8 mouse cellular contexts compared by ENCODE assay signal in the genomic region with DNA sequence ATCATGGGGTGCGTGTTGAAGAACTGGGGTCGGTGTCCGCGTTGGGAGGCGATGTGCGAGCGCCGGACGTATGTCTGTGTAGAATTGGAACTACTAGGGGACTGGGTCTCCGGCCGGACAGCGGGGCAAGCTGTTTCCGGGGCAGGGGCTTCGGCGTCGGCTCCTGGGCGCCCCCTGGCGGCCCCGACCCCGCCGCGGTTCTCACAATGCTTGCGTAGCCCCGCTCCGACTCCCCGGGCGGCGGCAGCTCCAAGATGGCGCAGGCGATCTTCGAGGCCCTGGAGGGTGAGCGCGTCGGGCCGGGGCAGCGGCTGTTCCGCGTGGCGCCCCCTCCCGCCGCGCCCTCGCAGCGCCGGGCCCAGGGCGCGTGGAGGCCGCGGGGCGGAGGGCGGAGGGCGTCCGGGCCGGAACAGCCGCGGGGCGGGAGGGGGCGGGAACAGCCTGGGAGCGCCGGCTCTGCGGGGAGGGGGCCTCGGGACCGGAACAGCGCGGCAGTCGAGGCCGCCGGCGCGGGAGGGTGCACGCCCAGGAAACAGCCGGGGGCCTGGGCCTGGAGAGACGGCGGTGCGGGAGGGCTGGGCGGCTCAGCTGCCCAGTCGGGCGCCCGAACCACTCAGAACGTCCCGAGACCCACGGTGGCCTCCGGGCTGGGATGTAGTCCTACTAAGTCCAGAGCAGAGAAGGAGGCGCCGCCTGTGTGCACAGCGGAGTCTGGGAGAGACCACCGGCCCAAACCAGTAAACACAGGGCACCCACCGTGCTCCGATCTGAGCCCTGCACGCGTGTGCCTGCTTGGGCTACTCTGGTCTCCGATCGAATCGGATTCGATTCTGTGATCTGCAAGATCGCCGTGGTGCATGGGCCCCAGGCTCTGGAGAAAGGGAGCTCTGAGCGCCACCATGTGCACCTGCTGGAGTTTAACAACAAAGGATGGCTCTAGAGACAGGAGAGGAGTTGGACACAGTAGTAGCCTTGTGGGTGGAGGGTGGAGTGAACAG. TPM values are rescaled to one million over a fixed set of nuclear protein-coding genes. Genes with fewer than 3 reads are reported as not detected.
DNase-seq lines count a peak whose midpoint lies in the region; ATAC-seq and TF ChIP-seq lines count a peak whose summit lies in the region.

TSS of gene Zfp341 (plus strand) at position 180 of the 998 bp plus-strand sequence.
TSS of gene 4930519P11Rik (minus strand) at position 320 of the 998 bp plus-strand sequence.

- ATAC-seq in heart, embryonic 15.5 days (replicated peaks; ENCODE audit: insufficient number of reproducible peaks, insufficient read depth, low FRiP score, low read depth), result peak; percentile 94
- ATAC-seq in liver, embryonic 14.5 days (ENCODE audit: insufficient read depth), result peak; percentile 86
- peak; percentile 94 for ATAC-seq in stomach, embryonic 15.5 days (ENCODE audit: insufficient read depth, low FRiP score, low read depth)

- no peaks in the 10 kb centered on the region for H3K79me2 ChIP-seq in CH12.LX (replicated peaks; ENCODE audit: control insufficient read depth, extremely low read depth, insufficient read depth, poor library complexity, severe bottlenecking)

- peak within 1 kb of the TSS; percentile 84 for H3K27ac ChIP-seq in CH12.LX (ENCODE audit: insufficient read depth, low read depth)
- peak within 1 kb of the TSS; percentile 96 for H3K27ac ChIP-seq in forebrain, embryonic 10.5 days
- H3K27ac ChIP-seq in heart, embryonic 15.5 days, result peak within 1 kb of the TSS; percentile 95
- peak within 1 kb of the TSS; percentile 73 for H3K27ac ChIP-seq in liver, embryonic 14.5 days
- H3K27ac ChIP-seq in stomach, embryonic 15.5 days, result peak within 1 kb of the TSS; percentile 95

- H3K9me3 ChIP-seq in CH12.LX (replicated peaks; ENCODE audit: low read length), result no peaks in the 10 kb centered on the region
- no peaks in the 10 kb centered on the region for H3K9me3 ChIP-seq in forebrain, embryonic 10.5 days
- H3K9me3 ChIP-seq in heart, embryonic 15.5 days (replicated peaks), result no peaks in the 10 kb centered on the region
- no peaks in the 10 kb centered on the region for H3K9me3 ChIP-seq in liver, embryonic 14.5 days (ENCODE audit: control insufficient read depth, low read length)
- H3K9me3 ChIP-seq in stomach, embryonic 15.5 days, result no peaks in the 10 kb centered on the region

- H3K4me2 ChIP-seq in CH12.LX (ENCODE audit: insufficient read depth, low read depth, poor library complexity, severe bottlenecking), result peak within 1 kb of the TSS; percentile 97
- H3K4me2 ChIP-seq in heart, embryonic 15.5 days, result peak within 1 kb of the TSS; percentile 83
- H3K4me2 ChIP-seq in liver, embryonic 14.5 days (ENCODE audit: low read depth), result peak within 1 kb of the TSS; percentile 86
- H3K4me2 ChIP-seq in stomach, embryonic 15.5 days, result peak within 1 kb of the TSS; percentile 73

- H3K36me3 ChIP-seq in CH12.LX (replicated peaks in 1 of 2; ENCODE audit: control insufficient read depth in 1 of 2, insufficient read depth in 1 of 2, low read length in 1 of 2), result no peaks in the 10 kb centered on the region
- H3K36me3 ChIP-seq in forebrain, embryonic 10.5 days (replicated peaks), result peaks cover 6% of the 10 kb centered on the region
- H3K36me3 ChIP-seq in heart, embryonic 15.5 days, result no peaks in the 10 kb centered on the region
- H3K36me3 ChIP-seq in liver, embryonic 14.5 days (replicated peaks; ENCODE audit: control insufficient read depth, insufficient read depth, low read depth), result no peaks in the 10 kb centered on the region
- H3K36me3 ChIP-seq in stomach, embryonic 15.5 days, result no peaks in the 10 kb centered on the region

- peak; percentile 77 for TF ChIP-seq POLR2A in CH12.LX (IDR thresholded peaks at IDR 0.05; ENCODE audit: low read depth, low read length)

- peaks cover 6% of the 10 kb centered on the region for H3K27me3 ChIP-seq in CH12.LX (replicated peaks)
- H3K27me3 ChIP-seq in forebrain, embryonic 10.5 days (ENCODE audit: poor library complexity, severe bottlenecking), result peaks cover 5% of the 10 kb centered on the region
- no peaks in the 10 kb centered on the region for H3K27me3 ChIP-seq in heart, embryonic 15.5 days
- H3K27me3 ChIP-seq in liver, embryonic 14.5 days (ENCODE audit: control insufficient read depth, insufficient read depth, low read length), result no peaks in the 10 kb centered on the region
- H3K27me3 ChIP-seq in stomach, embryonic 15.5 days (replicated peaks), result no peaks in the 10 kb centered on the region

- peak within 1 kb of the TSS; percentile 95 for H3K9ac ChIP-seq in CH12.LX (ENCODE audit: insufficient read depth, low read depth)
- H3K9ac ChIP-seq in heart, embryonic 15.5 days, result peak within 1 kb of the TSS; percentile 70
- peak within 1 kb of the TSS; percentile 82 for H3K9ac ChIP-seq in liver, embryonic 14.5 days (replicated peaks)
- peak within 1 kb of the TSS; percentile 62; the same call in 1 of the 2 replicates for H3K9ac ChIP-seq in stomach, embryonic 15.5 days

- peaks cover 4 to 9% of the 10 kb centered on the region in 2 experiments for H3K4me1 ChIP-seq in CH12.LX (ENCODE audit: control insufficient read depth in 1 of 2, insufficient read depth in 2 of 2)
- H3K4me1 ChIP-seq in forebrain, embryonic 10.5 days, result peaks cover 34% of the 10 kb centered on the region
- H3K4me1 ChIP-seq in heart, embryonic 15.5 days (replicated peaks), result peaks cover 10% of the 10 kb centered on the region
- peaks cover 29 to 42% of the 10 kb centered on the region in 2 experiments for H3K4me1 ChIP-seq in liver, embryonic 14.5 days (replicated peaks; ENCODE audit: control insufficient read depth in 2 of 2, insufficient read depth in 2 of 2, low read length in 1 of 2)
- H3K4me1 ChIP-seq in stomach, embryonic 15.5 days, result peaks cover 5% of the 10 kb centered on the region; the same call in 1 of the 2 replicates

- peak in 1 of 2 experiments; percentile 90; a peak in 2 of 4 replicates for TF ChIP-seq CTCF in CH12.LX (conservative IDR thresholded peaks at IDR 0.05 in 1 of 2, IDR thresholded peaks at IDR 0.05 in 1 of 2; ENCODE audit: low read depth in 2 of 2, low read length in 2 of 2)
- peak; percentile 77 for TF ChIP-seq CTCF in liver, embryonic 14.5 days (IDR thresholded peaks at IDR 0.05; ENCODE audit: low read depth)

- WGBS in forebrain, embryonic 10.5 days, result 1% methylated on average over 97 of the region's 98 CpGs
- under 1% methylated on average over 91 of the region's 98 CpGs for WGBS in heart, embryonic 15.5 days
- under 1% methylated on average over 88 of the region's 98 CpGs for WGBS in liver, embryonic 14.5 days (ENCODE audit: insufficient replicate concordance)
- under 1% methylated on average over 76 of the region's 98 CpGs for WGBS in stomach, embryonic 15.5 days

- dilution Hi-C loops in CH12.LX (cut with MboI; ENCODE audit: extremely low pct_ligation_motif_present, extremely low pct_unique_long_range_greater_than_20kb, low sequenced_read_pairs), result no loop called here

- TF ChIP-seq EP300 in CH12.LX (IDR thresholded peaks at IDR 0.05; ENCODE audit: low read length), result 0 out of 2 replicates have a peak, but pooled peaks have one; percentile 5
- no peak for TF ChIP-seq EP300 in liver, embryonic 14.5 days (IDR thresholded peaks at IDR 0.05; ENCODE audit: low read depth)

- H3K4me3 ChIP-seq in CH12.LX (replicated peaks in 1 of 3; ENCODE audit: low read depth in 2 of 3, low read length in 2 of 3, poor library complexity in 1 of 3), result peak within 1 kb of the TSS; percentile 69 to 87 (median 74)
- H3K4me3 ChIP-seq in forebrain, embryonic 10.5 days, result peak within 1 kb of the TSS; percentile 60
- peak within 1 kb of the TSS; percentile 62 for H3K4me3 ChIP-seq in heart, embryonic 15.5 days
- peak within 1 kb of the TSS; percentile 71 to 93 for H3K4me3 ChIP-seq in liver, embryonic 14.5 days (ENCODE audit: insufficient read depth in 1 of 2, low read depth in 2 of 2, low read length in 2 of 2)
- peak within 1 kb of the TSS; percentile 50 for H3K4me3 ChIP-seq in stomach, embryonic 15.5 days (replicated peaks)

- DNase-seq in CH12.LX (ENCODE audit: extremely low read depth), result peak; percentile 87
- DNase-seq in c-Kit-negative CD71-positive TER-119-positive erythroid progenitor cells, embryonic 14.5 days (ENCODE audit: low read depth, low spot score), result peak; percentile 67
- peak; percentile 90 for DNase-seq in forebrain, embryonic 10.5 days (ENCODE audit: extremely low spot score, low spot score)
- peak; percentile 94 for DNase-seq in kidney, postnatal 14 days
- peak; percentile 68 to 77 (median 70) for DNase-seq in liver, embryonic 14.5 days (ENCODE audit: low read depth in 3 of 3, low spot score in 3 of 3)
- peak; percentile 94 for DNase-seq in neural tube, embryonic 10.5 days (ENCODE audit: extremely low spot score, low spot score)

- TF ChIP-seq RAD21 in CH12.LX (IDR thresholded peaks at IDR 0.05; ENCODE audit: low read depth, low read length), result peak; percentile 42

- in situ Hi-C loops in CH12.LX (cut with MboI; ENCODE audit: low pct_ligation_motif_present, low pct_unique_long_range_greater_than_20kb, low sequenced_read_pairs), result no loop called here

TF ChIP-seq in CH12.LX, 34 proteins besides CTCF, POLR2A, EP300 and RAD21 (continues in another document):
- peak; percentile 66 for TF ChIP-seq NRF1 (IDR thresholded peaks at IDR 0.05; ENCODE audit: low read depth, low read length)
- peak; percentile 64 for TF ChIP-seq TCF12 (IDR thresholded peaks at IDR 0.05; ENCODE audit: low read depth, low read length)
- peak; percentile 79 for TF ChIP-seq ELF1 (IDR thresholded peaks at IDR 0.05; ENCODE audit: low read depth, low read length)
- no peak; the same call in 1 of the 2 replicates for TF ChIP-seq BHLHE40 (IDR thresholded peaks at IDR 0.05; ENCODE audit: low read depth, low read length)

RNA-seq across cellular contexts. Expression of gene Zfp341, which starts in this region (rescaled TPM):
- total RNA-seq in CH12.LX (2012; rRNA removed) (1.6 and 1.7 TPM in 2 replicates), CH12.LX (2014; rRNA removed) (0.58 and 0.77 TPM in 2 replicates)
- polyA plus RNA-seq in CH12.LX (2012; ENCODE audit: insufficient read length, low read depth), result 4.1 and 4.4 TPM in 2 replicates
- 0.93 and 1.2 TPM in 2 replicates for polyA plus RNA-seq in forebrain, embryonic 10.5 days (2016; fragmentation: Nextera tagmentation; extraction: Ambion mirVana)
- 0.53 and 0.77 TPM in 2 replicates for polyA plus RNA-seq in heart, embryonic 15.5 days (2015; fragmentation: Nextera tagmentation; extraction: Ambion mirVana)
- polyA plus RNA-seq in liver, embryonic 14.5 days (2012; rRNA removed), result 3.6 and 3.9 TPM in 2 replicates
- polyA plus RNA-seq in liver, embryonic 14.5 days (2014; fragmentation: Nextera tagmentation; extraction: Ambion mirVana), result 1.1 and 2.2 TPM in 2 replicates
- 0.83 and 0.88 TPM in 2 replicates for polyA plus RNA-seq in stomach, embryonic 15.5 days (2015; fragmentation: Nextera tagmentation; extraction: Ambion mirVana)

RNA-seq across cellular contexts. Expression of gene 4930519P11Rik, which starts in this region (rescaled TPM):
- total RNA-seq in CH12.LX (2012; rRNA removed), result not detected in 2 replicates
- not detected in 2 replicates for total RNA-seq in CH12.LX (2014; rRNA removed)
- polyA plus RNA-seq in CH12.LX (2012; ENCODE audit: insufficient read length, low read depth), result not detected in 2 replicates
- polyA plus RNA-seq in forebrain, embryonic 10.5 days (2016; fragmentation: Nextera tagmentation; extraction: Ambion mirVana), result 0.34 and 0.53 TPM in 2 replicates
- not detected in 2 replicates for polyA plus RNA-seq in heart, embryonic 15.5 days (2015; fragmentation: Nextera tagmentation; extraction: Ambion mirVana)
- polyA plus RNA-seq in liver, embryonic 14.5 days (2012; rRNA removed), result 0.35 TPM in 1 of 2 replicates, not detected in the other
- polyA plus RNA-seq in liver, embryonic 14.5 days (2014; fragmentation: Nextera tagmentation; extraction: Ambion mirVana), result 0.32 TPM in 1 of 2 replicates, not detected in the other
- 0.30 and 0.78 TPM in 2 replicates for polyA plus RNA-seq in stomach, embryonic 15.5 days (2015; fragmentation: Nextera tagmentation; extraction: Ambion mirVana)

Comparison
In these comparisons a context has a peak if more than half of its experiments do, and no peak if none do; other contexts are left out.
1. Peak in every context shown above with its lines: DNase-seq, ATAC-seq, H3K4me3 ChIP-seq and H3K27ac ChIP-seq.
2. Peak in ATAC-seq, H3K4me3 ChIP-seq, H3K27ac ChIP-seq, H3K9ac ChIP-seq and H3K4me2 ChIP-seq in heart, embryonic 15.5 days; RNA of the genes that start here not detected or under 1 TPM.
3. Peak in ATAC-seq, H3K4me3 ChIP-seq, H3K27ac ChIP-seq, H3K9ac ChIP-seq and H3K4me2 ChIP-seq in stomach, embryonic 15.5 days; RNA of the genes that start here not detected or under 1 TPM.